Mouse (Mus musculus) frontal cortex, postnatal 36 days (tissue): ENCODE results near the gene Slc25a33.

ENCODE experiments used
- DNase-seq, 2 experiments: peaks; one replicate each; pipeline ENCODE4 v3.0.0; 2022; ENCODE audit warnings: low spot score in 2 of 2

Gene Slc25a33

GRCm38 (mm10) chr4:149727636-149728035 is 46.4 kb downstream of the Slc25a33 start:
- DNase-seq: no peak

GRCm38 (mm10) chr4:149725661-149726350 is 48.3 kb downstream of the Slc25a33 start:
- DNase-seq: peak; percentile 75

GRCm38 (mm10) chr4:149724916-149725470 is 49.1 kb downstream of the Slc25a33 start:
- no peak for DNase-seq

GRCm38 (mm10) chr4:149723855-149724731 is 50.0 kb downstream of the Slc25a33 start:
- no peak for DNase-seq

GRCm38 (mm10) chr4:149723021-149723390 is 51.1 kb downstream of the Slc25a33 start:
- no peak for DNase-seq

- no peak for DNase-seq
Observed at GRCm38 (mm10) chr4:149722104-149723020, 51.7 kb downstream of the Slc25a33 start.

- no peak for DNase-seq
Observed at GRCm38 (mm10) chr4:149721163-149721562, 52.9 kb downstream of the Slc25a33 start.

GRCm38 (mm10) chr4:149719686-149720085 is 54.4 kb downstream of the Slc25a33 start:
- DNase-seq: no peak

GRCm38 (mm10) chr4:149714542-149714941 is 59.5 kb downstream of the Slc25a33 start:
- DNase-seq: no peak

GRCm38 (mm10) chr4:149711955-149712354 is 62.1 kb downstream of the Slc25a33 start:
- no peak for DNase-seq

- DNase-seq: no peak
Observed at GRCm38 (mm10) chr4:149711485-149711884, 62.6 kb downstream of the Slc25a33 start.

- peak; percentile 43 to 59 for DNase-seq
Observed at GRCm38 (mm10) chr4:149710510-149710909, 63.6 kb downstream of the Slc25a33 start.

GRCm38 (mm10) chr4:149705941-149706340 is 68.1 kb downstream of the Slc25a33 start:
- no peak for DNase-seq

- no peak for DNase-seq
Observed at GRCm38 (mm10) chr4:149705298-149705697, 68.8 kb downstream of the Slc25a33 start.

- no peak for DNase-seq
Observed at GRCm38 (mm10) chr4:149702210-149702979, 71.7 kb downstream of the Slc25a33 start, which contains the start of gene Pik3cd. Gene Pik3cd (minus strand): TSS chr4:149702571.

- no peak for DNase-seq
Observed at GRCm38 (mm10) chr4:149701426-149702209, 72.5 kb downstream of the Slc25a33 start.

GRCm38 (mm10) chr4:149699953-149700352 is 74.1 kb downstream of the Slc25a33 start:
- DNase-seq: no peak

GRCm38 (mm10) chr4:149698197-149698821 is 75.8 kb downstream of the Slc25a33 start:
- DNase-seq: peak; percentile 21 to 27

- no peak for DNase-seq
Observed at GRCm38 (mm10) chr4:149697506-149698196, 76.4 kb downstream of the Slc25a33 start.
